Mouse (Mus musculus) urinary bladder, adult 2 months (tissue): ENCODE data around the gene Rnf220. TPM values are rescaled to one million over a fixed set of nuclear protein-coding genes. Genes with fewer than 3 reads are reported as not detected.

Experiments used
- DNase-seq: peaks from one replicate; pipeline ENCODE4 v3.0.0; 2022; ENCODE audit warnings: low spot score
- polyA plus RNA-seq: library from polyadenylated mRNA; depleted of rRNA; stranded (reverse); fragments of >200 nt; gene quantifications from 2 replicates; pipeline ENCODE4 v1.2.3, GENCODE M21; 2012

Gene Rnf220
- polyA plus RNA-seq, 1 experiment: 66.2 TPM

GRCm38 (mm10) chr4:117379803-117380557, 116.9 kb downstream of the Rnf220 start:
- no peak for DNase-seq

- DNase-seq: no peak
These were observed 122.7 kb downstream of the Rnf220 start for GRCm38 (mm10) chr4:117374078-117374540.

- no peak for DNase-seq
These were observed 123.4 kb downstream of the Rnf220 start for GRCm38 (mm10) chr4:117373324-117374077.

GRCm38 (mm10) chr4:117371896-117372295, 125.0 kb downstream of the Rnf220 start:
- DNase-seq: no peak

GRCm38 (mm10) chr4:117370354-117370753, 126.5 kb downstream of the Rnf220 start:
- DNase-seq: no peak

- no peak for DNase-seq
These were observed 127.3 kb downstream of the Rnf220 start for GRCm38 (mm10) chr4:117369571-117369970.

GRCm38 (mm10) chr4:117367365-117367764, 129.5 kb downstream of the Rnf220 start:
- no peak for DNase-seq

- DNase-seq: no peak
These were observed 134.8 kb downstream of the Rnf220 start for GRCm38 (mm10) chr4:117362085-117362484.

GRCm38 (mm10) chr4:117361558-117361873, 135.3 kb downstream of the Rnf220 start:
- DNase-seq: no peak

- DNase-seq: no peak
These were observed 135.9 kb downstream of the Rnf220 start for GRCm38 (mm10) chr4:117360713-117361557.

GRCm38 (mm10) chr4:117359803-117360382, 137.0 kb downstream of the Rnf220 start:
- DNase-seq: no peak

GRCm38 (mm10) chr4:117357917-117358316, 138.9 kb downstream of the Rnf220 start:
- DNase-seq: no peak

GRCm38 (mm10) chr4:117357104-117357503, 139.7 kb downstream of the Rnf220 start:
- DNase-seq: no peak

GRCm38 (mm10) chr4:117356223-117356622, 140.6 kb downstream of the Rnf220 start:
- DNase-seq: no peak

GRCm38 (mm10) chr4:117354651-117355050, 142.2 kb downstream of the Rnf220 start:
- DNase-seq: no peak

- DNase-seq: no peak
These were observed 143.9 kb downstream of the Rnf220 start for GRCm38 (mm10) chr4:117352957-117353356.

GRCm38 (mm10) chr4:117352071-117352470, 144.8 kb downstream of the Rnf220 start:
- DNase-seq: no peak

GRCm38 (mm10) chr4:117350139-117350693, 146.6 kb downstream of the Rnf220 start:
- DNase-seq: no peak

GRCm38 (mm10) chr4:117349327-117349726, 147.5 kb downstream of the Rnf220 start:
- no peak for DNase-seq

- no peak for DNase-seq
These were observed 150.8 kb downstream of the Rnf220 start for GRCm38 (mm10) chr4:117346025-117346424.

GRCm38 (mm10) chr4:117343385-117343784, 153.5 kb downstream of the Rnf220 start:
- DNase-seq: no peak
